Mouse (Mus musculus): ENCODE results near the gene Ermap.
A peak's percentile ranks its signal among the peaks of the same experiment; 100 is the strongest.

Ermap gene

DNA sequence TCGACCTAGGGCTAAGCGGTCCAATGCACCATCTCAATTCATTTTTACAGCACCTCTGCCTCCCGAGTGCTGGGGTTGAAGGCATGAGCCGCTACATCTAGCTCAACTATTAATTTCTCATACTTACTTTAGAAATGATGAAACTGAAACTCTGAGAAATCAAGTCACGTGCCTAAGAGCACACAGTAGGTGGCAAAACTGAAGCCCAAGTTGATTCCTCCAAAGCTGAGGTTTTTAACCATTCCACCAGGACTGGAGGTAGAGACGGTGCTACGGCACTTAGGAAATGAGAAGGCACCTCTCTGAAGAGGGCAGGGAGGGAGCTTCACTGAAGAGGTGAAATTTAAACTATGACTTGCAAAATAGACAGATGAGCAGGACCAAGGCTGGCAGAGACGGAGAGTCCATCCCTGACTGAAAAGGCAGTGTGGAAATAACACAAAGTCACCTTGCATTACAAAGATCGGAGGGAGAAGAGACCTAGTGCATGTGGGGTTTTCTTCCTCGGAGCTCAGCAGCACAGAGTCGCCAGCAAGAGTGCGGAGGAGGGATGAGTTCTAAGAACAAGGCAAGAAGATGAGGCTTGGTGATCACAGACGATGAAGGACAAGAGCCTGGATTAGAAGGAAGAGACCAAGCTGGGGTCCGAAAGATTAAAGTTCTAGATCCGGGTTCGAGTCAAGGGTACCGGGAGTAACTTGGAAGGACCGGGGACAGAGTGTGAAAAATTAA lies 16.7 kb downstream of the Ermap start:
- no peaks in the 10 kb centered on the region; the same call in 1 of the 2 replicates for H3K36me3 ChIP-seq (ENCODE audit: control insufficient read depth, insufficient read depth, low read length, poor library complexity, severe bottlenecking)
- H3K27me3 ChIP-seq (ENCODE audit: control insufficient read depth, insufficient read depth, low read length, poor library complexity, severe bottlenecking), result no peaks in the 10 kb centered on the region
- peak; percentile 29 for DNase-seq (ENCODE audit: low read depth, low spot score)

DNA sequence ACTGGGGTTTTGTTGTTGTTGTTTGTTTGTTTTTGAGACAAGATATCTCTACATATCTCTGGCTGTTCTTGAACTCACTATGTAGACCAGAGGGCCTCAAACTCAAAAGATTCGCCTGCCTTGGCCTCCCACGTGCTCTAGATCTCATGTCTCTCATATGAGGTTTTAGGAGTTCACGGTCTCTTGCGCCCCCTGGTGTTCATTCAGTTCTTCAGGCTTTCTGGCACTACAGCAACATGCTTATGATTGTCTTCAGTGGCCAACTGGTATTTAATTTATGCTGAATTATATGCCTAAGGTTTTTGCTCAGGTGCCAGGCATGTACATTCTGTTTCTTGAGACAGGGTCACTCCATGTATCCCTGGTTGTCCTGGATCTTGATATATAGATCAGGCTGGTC lies 22.1 kb downstream of the Ermap start:
- Histone ChIP-seq H3K36me3 (ENCODE audit: control insufficient read depth, insufficient read depth, low read length, poor library complexity, severe bottlenecking) (no peaks in the 10 kb centered on the region; the same call in 1 of the 2 replicates), H3K27me3 (ENCODE audit: control insufficient read depth, insufficient read depth, low read length, poor library complexity, severe bottlenecking) (no peaks in the 10 kb centered on the region)
- peak; percentile 95 for DNase-seq (ENCODE audit: low read depth, low spot score)

DNA sequence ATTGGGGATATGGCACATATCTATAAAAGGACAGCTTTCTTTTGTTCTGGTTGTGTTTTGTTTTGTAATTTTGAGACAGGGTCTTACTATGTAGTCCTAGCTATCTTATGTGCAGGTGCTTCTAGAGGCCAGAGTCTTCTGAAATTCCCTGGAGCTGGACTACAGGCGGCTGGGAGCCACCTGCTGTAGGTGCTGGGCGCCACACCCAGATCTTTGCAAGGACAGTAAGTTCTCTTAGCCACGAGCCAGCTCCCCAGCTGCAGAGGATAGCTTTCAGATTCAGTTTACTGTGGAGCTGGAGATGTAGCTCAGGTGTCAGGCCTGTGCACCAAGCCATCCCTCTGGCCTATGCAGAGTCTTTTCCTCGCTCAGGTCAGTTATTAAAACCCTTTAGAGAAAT lies 22.7 kb downstream of the Ermap start:
- H3K36me3 ChIP-seq (ENCODE audit: control insufficient read depth, insufficient read depth, low read length, poor library complexity, severe bottlenecking), result no peaks in the 10 kb centered on the region; the same call in 1 of the 2 replicates
- no peak for DNase-seq (ENCODE audit: low read depth, low spot score)
- H3K27me3 ChIP-seq (ENCODE audit: control insufficient read depth, insufficient read depth, low read length, poor library complexity, severe bottlenecking), result no peaks in the 10 kb centered on the region

DNA sequence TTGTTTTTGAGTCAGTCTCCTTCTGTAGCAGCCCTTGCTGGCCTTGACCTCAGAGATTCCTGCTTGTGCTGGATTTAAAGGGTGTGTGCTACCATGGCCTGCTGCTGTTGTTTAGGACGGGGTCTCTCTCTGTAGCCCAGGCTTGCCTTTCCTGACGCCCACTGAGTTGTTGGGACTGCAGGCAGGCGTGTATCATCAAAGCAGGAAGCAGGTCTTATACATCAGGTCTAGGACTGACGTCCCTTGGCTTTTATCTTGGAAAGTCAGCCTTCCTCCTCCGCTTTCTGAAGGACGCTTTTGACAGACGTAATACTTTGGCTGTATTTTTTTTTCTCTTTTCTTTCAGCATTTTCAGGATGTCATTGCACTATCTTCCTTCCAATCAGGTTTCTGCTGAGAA lies 23.9 kb downstream of the Ermap start:
- Histone ChIP-seq H3K36me3 (ENCODE audit: control insufficient read depth, insufficient read depth, low read length, poor library complexity, severe bottlenecking) (no peaks in the 10 kb centered on the region; the same call in 1 of the 2 replicates), H3K27me3 (ENCODE audit: control insufficient read depth, insufficient read depth, low read length, poor library complexity, severe bottlenecking) (no peaks in the 10 kb centered on the region)
- no peak for DNase-seq (ENCODE audit: low read depth, low spot score)

DNA sequence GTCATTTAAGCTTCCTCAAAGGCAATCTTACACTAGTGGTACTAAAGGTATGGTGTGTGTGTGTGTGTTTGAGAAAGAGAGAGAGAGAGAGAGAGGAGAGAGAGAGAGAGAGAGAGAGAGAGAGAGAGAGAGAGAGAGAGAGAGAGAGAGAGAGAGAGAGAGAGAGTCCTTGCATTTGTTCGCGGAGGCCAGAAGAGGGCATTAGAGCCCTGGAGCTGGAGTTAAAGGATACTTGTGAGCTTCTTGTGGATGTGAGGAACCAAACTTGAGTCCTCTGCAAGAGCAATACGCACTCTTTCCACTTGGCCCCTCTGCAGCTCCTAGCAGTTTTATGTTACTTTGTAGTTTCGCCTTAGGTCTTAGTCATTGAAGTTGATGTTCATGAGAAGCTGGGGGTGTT lies 26.8 kb downstream of the Ermap start:
- H3K36me3 ChIP-seq (ENCODE audit: control insufficient read depth, insufficient read depth, low read length, poor library complexity, severe bottlenecking), result no peaks in the 10 kb centered on the region
- DNase-seq (ENCODE audit: low read depth, low spot score), result no peak
- H3K27me3 ChIP-seq (ENCODE audit: control insufficient read depth, insufficient read depth, low read length, poor library complexity, severe bottlenecking), result no peaks in the 10 kb centered on the region

DNA sequence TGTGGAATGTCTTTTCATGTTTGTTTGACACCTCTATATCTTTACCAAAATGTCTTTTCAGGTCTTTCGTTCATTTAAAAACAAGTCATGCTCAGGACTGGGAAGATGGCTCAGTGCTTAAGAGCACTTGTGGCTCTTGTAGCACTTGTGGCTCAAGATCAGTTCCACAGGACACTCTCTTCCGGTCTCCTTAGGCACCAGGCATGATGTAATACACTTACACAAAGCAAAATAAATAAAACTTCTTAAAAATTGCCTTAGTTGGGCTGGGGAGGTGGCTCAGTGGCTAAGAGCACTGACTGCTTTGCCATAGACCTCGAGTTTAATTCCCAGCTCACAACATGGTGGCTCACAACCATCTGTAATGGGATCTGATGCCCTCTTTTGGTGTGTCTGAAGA lies 28.5 kb downstream of the Ermap start:
- Histone ChIP-seq H3K36me3 (ENCODE audit: control insufficient read depth, insufficient read depth, low read length, poor library complexity, severe bottlenecking) (no peaks in the 10 kb centered on the region), H3K27me3 (ENCODE audit: control insufficient read depth, insufficient read depth, low read length, poor library complexity, severe bottlenecking) (no peaks in the 10 kb centered on the region)
- DNase-seq (ENCODE audit: low read depth, low spot score), result no peak

DNA sequence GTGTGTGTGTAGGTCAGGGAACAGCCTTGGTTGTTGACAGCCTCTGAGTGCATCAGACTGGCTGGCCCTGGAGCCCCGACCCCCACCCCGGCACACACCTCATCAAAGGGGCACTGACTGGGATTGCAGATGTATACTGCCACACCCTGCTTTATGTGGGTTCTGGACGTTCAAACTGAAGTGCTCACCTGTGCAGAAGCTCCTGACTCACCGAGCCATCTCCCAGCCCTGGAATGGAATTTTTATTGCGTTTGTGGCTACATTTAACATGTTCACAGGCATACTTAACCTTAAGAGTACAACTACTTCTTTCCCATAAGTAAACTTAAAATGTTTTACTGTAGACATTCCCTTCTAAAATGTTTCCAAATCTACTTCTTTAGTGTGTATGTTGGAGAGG lies 31.9 kb downstream of the Ermap start:
- Histone ChIP-seq H3K36me3 (ENCODE audit: control insufficient read depth, insufficient read depth, low read length, poor library complexity, severe bottlenecking) (no peaks in the 10 kb centered on the region), H3K27me3 (ENCODE audit: control insufficient read depth, insufficient read depth, low read length, poor library complexity, severe bottlenecking) (no peaks in the 10 kb centered on the region)
- no peak for DNase-seq (ENCODE audit: low read depth, low spot score)

DNA sequence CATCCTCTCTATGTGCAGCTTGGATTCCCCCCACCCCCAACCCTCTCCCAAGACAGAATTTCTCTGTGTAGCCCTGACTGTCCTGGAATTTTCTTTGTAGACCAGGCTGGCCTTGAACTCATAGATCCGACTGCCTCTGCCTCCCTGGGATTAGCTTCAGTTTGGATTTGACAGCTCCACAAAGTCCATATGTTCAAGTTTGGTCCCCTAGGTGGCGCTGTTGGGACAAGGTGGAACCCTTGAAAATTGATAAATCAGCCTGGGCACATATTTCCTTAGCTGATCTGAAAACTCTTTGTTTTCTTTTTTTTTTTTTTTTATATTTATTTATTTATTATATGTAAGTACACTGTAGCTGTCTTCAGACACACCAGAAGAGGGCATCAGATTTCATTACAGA lies 32.6 kb downstream of the Ermap start:
- H3K36me3 ChIP-seq (ENCODE audit: control insufficient read depth, insufficient read depth, low read length, poor library complexity, severe bottlenecking), result no peaks in the 10 kb centered on the region
- DNase-seq (ENCODE audit: low read depth, low spot score), result peak; percentile 79
- no peaks in the 10 kb centered on the region for H3K27me3 ChIP-seq (ENCODE audit: control insufficient read depth, insufficient read depth, low read length, poor library complexity, severe bottlenecking)

DNA sequence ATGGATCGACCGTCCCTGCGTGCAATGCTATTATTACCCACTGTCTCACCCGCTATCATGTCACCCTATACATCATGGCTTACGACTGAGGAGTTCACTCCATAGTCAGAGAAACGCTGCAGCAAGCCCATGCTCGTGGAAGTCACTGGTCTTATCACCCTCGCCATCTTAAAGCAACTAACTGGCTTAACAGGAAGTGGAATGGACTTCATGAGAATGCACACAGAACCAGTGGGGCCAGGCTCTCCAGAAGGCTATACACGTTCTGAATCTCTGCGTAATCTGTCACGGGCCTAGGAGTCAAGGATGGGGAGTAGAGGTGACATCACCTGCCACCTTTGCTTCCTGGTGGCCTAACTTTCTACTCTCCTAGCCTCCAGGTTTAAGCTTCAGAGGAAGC lies 41.1 kb downstream of the Ermap start:
- Histone ChIP-seq H3K27me3 (ENCODE audit: control insufficient read depth, insufficient read depth, low read length, poor library complexity, severe bottlenecking) (no peaks in the 10 kb centered on the region), H3K36me3 (ENCODE audit: control insufficient read depth, insufficient read depth, low read length, poor library complexity, severe bottlenecking) (no peaks in the 10 kb centered on the region)
- DNase-seq (ENCODE audit: low read depth, low spot score), result no peak

DNA sequence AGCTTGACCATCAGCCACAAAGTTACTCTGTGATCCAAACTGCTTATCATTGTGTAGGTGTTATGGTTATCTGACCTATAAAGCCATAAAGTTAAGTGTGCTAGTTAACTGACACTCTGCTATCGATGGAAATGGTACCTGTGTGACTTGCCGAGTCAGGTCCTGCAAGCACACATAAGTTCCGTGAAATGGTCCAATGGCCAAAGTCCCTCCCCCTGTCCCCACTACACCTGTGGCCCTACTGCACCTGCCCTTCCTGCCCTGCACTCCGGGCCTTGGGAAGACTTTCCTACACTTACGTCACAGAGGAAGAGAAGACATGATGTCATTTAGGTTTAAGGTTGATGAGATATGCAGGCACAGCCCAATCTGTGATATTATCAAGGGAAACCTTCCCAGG lies 42.5 kb downstream of the Ermap start:
- Histone ChIP-seq H3K27me3 (ENCODE audit: control insufficient read depth, insufficient read depth, low read length, poor library complexity, severe bottlenecking) (no peaks in the 10 kb centered on the region), H3K36me3 (ENCODE audit: control insufficient read depth, insufficient read depth, low read length, poor library complexity, severe bottlenecking) (no peaks in the 10 kb centered on the region)
- no peak for DNase-seq (ENCODE audit: low read depth, low spot score)

DNA sequence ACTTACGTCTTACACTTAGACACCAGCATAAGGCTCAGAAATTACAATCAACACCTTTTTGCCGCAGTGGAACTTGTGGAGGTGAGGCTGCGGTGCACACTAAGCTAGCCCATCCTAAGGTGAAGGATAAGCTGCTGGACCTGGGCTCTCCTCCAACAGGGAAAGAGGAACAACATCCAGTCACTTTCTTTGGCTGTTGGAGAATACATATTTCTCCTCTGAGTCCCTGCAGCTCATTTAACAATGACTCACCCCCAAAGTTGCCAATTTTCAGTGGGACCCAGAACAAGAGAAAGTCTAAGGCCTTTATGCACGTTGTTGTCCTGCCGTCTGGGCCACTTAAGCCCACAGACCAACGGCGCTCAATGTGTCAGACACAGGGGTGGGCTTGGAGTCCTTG lies 43.0 kb downstream of the Ermap start:
- DNase-seq (ENCODE audit: low read depth, low spot score), result no peak
- Histone ChIP-seq H3K36me3 (ENCODE audit: control insufficient read depth, insufficient read depth, low read length, poor library complexity, severe bottlenecking) (no peaks in the 10 kb centered on the region), H3K27me3 (ENCODE audit: control insufficient read depth, insufficient read depth, low read length, poor library complexity, severe bottlenecking) (no peaks in the 10 kb centered on the region)

DNA sequence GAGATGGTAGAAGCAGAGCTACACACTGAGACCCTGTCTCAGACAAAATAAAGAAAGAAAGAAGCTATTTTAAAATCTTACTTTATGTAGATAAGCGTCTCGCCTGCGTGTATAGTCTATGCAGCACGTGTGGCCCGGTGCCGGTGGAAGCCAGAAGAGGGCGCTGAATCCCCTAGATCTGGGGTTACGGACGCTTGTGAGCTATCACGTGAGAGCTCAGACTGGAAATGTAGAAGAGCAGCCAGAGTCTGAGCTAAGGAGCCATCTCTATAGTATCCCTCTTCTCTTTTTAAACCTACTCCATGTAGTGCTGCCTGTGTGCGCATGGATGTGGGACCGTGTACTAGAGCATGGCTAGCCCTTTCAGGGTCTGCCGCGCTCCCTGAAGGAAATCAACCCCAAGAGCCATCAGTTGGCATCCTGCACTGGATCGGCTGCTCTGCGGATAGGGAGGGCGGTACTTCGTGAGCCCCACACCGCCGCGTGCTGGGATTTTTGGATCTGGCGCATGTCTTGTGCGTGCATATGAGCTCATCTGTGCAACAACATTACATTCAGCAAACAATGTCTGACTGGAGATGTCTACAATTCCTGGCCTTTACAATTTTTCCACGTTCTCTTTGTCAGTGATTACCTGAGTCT lies 47.5 kb downstream of the Ermap start:
- Histone ChIP-seq H3K27me3 (ENCODE audit: control insufficient read depth, insufficient read depth, low read length, poor library complexity, severe bottlenecking) (no peaks in the 10 kb centered on the region), H3K36me3 (ENCODE audit: control insufficient read depth, insufficient read depth, low read length, poor library complexity, severe bottlenecking) (peaks cover 1% of the 10 kb centered on the region; the same call in 1 of the 2 replicates)
- DNase-seq (ENCODE audit: low read depth, low spot score), result peak; percentile 70

DNA sequence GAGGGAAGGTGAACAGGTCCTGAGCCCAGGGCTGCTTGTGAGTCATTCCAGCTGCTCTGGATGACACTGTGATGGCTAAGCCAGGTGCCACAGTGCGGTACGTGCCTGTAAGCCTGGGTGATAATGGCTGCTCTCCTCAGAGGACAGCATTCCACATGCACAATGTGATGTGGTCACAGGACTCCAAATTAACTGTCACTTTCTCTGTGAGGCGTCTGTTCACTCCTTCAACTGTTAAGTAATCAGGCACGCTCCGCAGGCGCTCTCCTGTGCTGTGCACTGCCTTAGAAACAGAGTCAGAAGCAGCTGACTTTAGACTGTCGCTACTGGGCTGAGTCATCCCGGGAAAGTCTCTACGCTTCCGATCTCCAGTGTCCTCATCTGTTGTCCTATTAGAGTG lies 48.6 kb downstream of the Ermap start:
- no peak for DNase-seq (ENCODE audit: low read depth, low spot score)
- no peaks in the 10 kb centered on the region for H3K27me3 ChIP-seq (ENCODE audit: control insufficient read depth, insufficient read depth, low read length, poor library complexity, severe bottlenecking)
- H3K36me3 ChIP-seq (ENCODE audit: control insufficient read depth, insufficient read depth, low read length, poor library complexity, severe bottlenecking), result peaks cover 3% of the 10 kb centered on the region; the same call in 1 of the 2 replicates

DNA sequence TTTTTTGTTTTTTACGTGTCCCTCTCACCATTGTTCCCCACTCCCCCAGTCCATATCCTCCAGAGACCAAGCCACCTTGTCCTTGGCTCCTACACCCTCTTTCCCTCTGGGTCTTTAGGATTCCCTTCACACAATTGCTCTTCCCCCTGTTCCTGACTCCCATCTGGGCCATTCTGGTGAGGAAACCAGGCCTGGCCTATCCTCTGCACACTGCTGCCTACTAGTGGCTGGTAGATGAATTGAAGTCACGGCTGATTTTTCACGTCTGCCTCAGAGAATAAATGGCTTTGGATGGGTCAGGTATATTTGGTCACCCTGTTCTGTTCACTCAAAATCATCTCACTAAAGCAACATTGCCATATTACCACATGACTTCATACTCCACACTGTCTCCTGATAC lies 49.7 kb downstream of the Ermap start:
- Histone ChIP-seq H3K27me3 (ENCODE audit: control insufficient read depth, insufficient read depth, low read length, poor library complexity, severe bottlenecking) (no peaks in the 10 kb centered on the region), H3K36me3 (ENCODE audit: control insufficient read depth, insufficient read depth, low read length, poor library complexity, severe bottlenecking) (peaks cover 4% of the 10 kb centered on the region; the same call in 1 of the 2 replicates)
- peak; percentile 75 for DNase-seq (ENCODE audit: low read depth, low spot score)

DNA sequence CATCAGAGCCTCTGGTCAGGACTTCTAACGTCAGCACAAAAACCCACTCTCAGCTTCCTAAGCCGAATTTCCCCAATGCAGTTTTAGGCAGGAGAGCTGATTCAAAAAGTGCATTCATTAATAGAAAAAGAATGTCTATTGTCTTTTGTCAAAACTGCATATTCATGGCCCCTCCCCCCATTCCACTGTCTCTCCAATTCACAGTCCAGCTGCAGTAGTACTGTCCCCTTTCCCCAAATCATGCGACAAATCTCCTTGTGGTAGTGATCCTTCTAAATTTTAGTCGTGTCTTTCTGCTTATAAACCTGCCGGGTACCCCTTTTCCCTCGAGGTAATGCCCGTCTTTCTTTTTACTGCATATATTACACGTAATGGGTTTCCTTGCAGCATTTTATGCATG lies 51.0 kb downstream of the Ermap start:
- Histone ChIP-seq H3K36me3 (ENCODE audit: control insufficient read depth, insufficient read depth, low read length, poor library complexity, severe bottlenecking) (peaks cover 6% of the 10 kb centered on the region), H3K27me3 (ENCODE audit: control insufficient read depth, insufficient read depth, low read length, poor library complexity, severe bottlenecking) (no peaks in the 10 kb centered on the region)
- DNase-seq (ENCODE audit: low read depth, low spot score), result no peak
